23 mouse cellular contexts compared by ENCODE assay signal in genomic region chr19:41436461-41436860, GRCm38 (mm10). TPM values are rescaled to one million over a fixed set of nuclear protein-coding genes. Genes with fewer than 3 reads are reported as not detected.
DNase-seq lines count a peak whose midpoint lies in the region; ATAC-seq and TF ChIP-seq lines count a peak whose summit lies in the region.
"Had no signal": no experiment of that assay in that cellular context is flagged by ENCODE, and none has a peak within 500 bp of the region (broad histone marks: within the 10 kb centered on the region; RNA-seq: fewer than 3 reads in every experiment).

No protein-coding gene starts in this region.

- no peak overlapping the region for H3K4me3 ChIP-seq in heart, embryonic 10.5 days
- H3K4me3 ChIP-seq in midbrain, embryonic 11.5 days (ENCODE audit: low read depth, low read length) = no peak overlapping the region
- no peak overlapping the region for H3K4me3 ChIP-seq in midbrain, embryonic 16.5 days (ENCODE audit: low read depth, low read length)
- H3K4me3 ChIP-seq in ES-Bruce4 (ENCODE audit: low read depth, low read length) = no peak overlapping the region
- H3K4me3 ChIP-seq: embryonic facial prominence, embryonic 15.5 days; erythroblast, embryonic 14.5 days; forebrain, embryonic 10.5 days; hindbrain, embryonic 12.5 days had no signal

- H3K27me3 ChIP-seq in heart, embryonic 10.5 days (ENCODE audit: insufficient read depth, poor library complexity, severe bottlenecking) = peaks cover 11% of the 10 kb centered on the region; the same call in 1 of the 2 replicates
- H3K27me3 ChIP-seq in midbrain, embryonic 11.5 days (ENCODE audit: control insufficient read depth, insufficient read depth, low read length) = peaks cover 4% of the 10 kb centered on the region; the same call in 1 of the 2 replicates
- H3K27me3 ChIP-seq in midbrain, embryonic 16.5 days (ENCODE audit: control insufficient read depth, insufficient read depth, low read depth, low read length) = peaks cover 3% of the 10 kb centered on the region; the same call in 1 of the 2 replicates
- H3K27me3 ChIP-seq in ES-Bruce4 (ENCODE audit: control insufficient read depth, insufficient read depth, low read length, poor library complexity, severe bottlenecking) = no peaks in the 10 kb centered on the region; the same call in none of the 2 replicates

- no peaks in the 10 kb centered on the region for H3K9me3 ChIP-seq in heart, embryonic 10.5 days
- no peaks in the 10 kb centered on the region for H3K9me3 ChIP-seq in midbrain, embryonic 11.5 days (ENCODE audit: control insufficient read depth, low read length)
- H3K9me3 ChIP-seq in midbrain, embryonic 16.5 days (replicated peaks; ENCODE audit: control insufficient read depth, low read length, poor library complexity, severe bottlenecking) = no peaks in the 10 kb centered on the region
- no peaks in the 10 kb centered on the region for H3K9me3 ChIP-seq in ES-Bruce4 (replicated peaks; ENCODE audit: control insufficient read depth, insufficient read depth, low read length, poor library complexity, severe bottlenecking)
- H3K9me3 ChIP-seq: embryonic facial prominence, embryonic 15.5 days; forebrain, embryonic 10.5 days; hindbrain, embryonic 12.5 days had no signal

- TF ChIP-seq POLR2A in ES-Bruce4 (IDR thresholded peaks at IDR 0.05; ENCODE audit: insufficient read depth, low read length) = no peak

- no peak for TF ChIP-seq EP300 in ES-Bruce4 (IDR thresholded peaks at IDR 0.05; ENCODE audit: insufficient read depth, low read depth, low read length)

- DNase-seq in heart, embryonic 10.5 days (ENCODE audit: low spot score) = peak; percentile 45
- no peak for DNase-seq in heart, adult 18-20 months
- peak; percentile 35 for DNase-seq in midbrain, embryonic 11.5 days (ENCODE audit: low spot score, missing footprints)
- DNase-seq in thymus, postnatal 36 days = peak; percentile 9 to 16
- DNase-seq in thymus, postnatal 10 days (ENCODE audit: low spot score in 2 of 2) = no peak
- DNase-seq: adrenal gland, adult 2 months; adrenal gland, postnatal 36 days; cerebellum, adult 2 months; cerebellum, postnatal 14 days; embryo, embryonic 11 days; gastrocnemius, postnatal 10 days; heart, postnatal 10 days; heart, postnatal 4 days had no signal

- no peak for ATAC-seq in midbrain, embryonic 11.5 days (ENCODE audit: low FRiP score)
- no peak for ATAC-seq in midbrain, embryonic 16.5 days
- no peak for ATAC-seq in activated CD4-positive, CD25-positive, alpha-beta regulatory T cell, adult 4 months
- ATAC-seq: forebrain, embryonic 14.5 days; hindbrain, embryonic 16.5 days; inflammation-experienced regulatory T-cells, adult 6 months had no signal

- no peaks in the 10 kb centered on the region for H3K4me1 ChIP-seq in heart, embryonic 10.5 days
- no peaks in the 10 kb centered on the region; the same call in 1 of the 2 replicates for H3K4me1 ChIP-seq in midbrain, embryonic 11.5 days (ENCODE audit: control insufficient read depth, insufficient read depth, low read length)
- no peaks in the 10 kb centered on the region for H3K4me1 ChIP-seq in midbrain, embryonic 16.5 days (ENCODE audit: control insufficient read depth, insufficient read depth, low read length)
- peaks cover 2% of the 10 kb centered on the region for H3K4me1 ChIP-seq in ES-Bruce4 (ENCODE audit: control insufficient read depth, insufficient read depth, low read length)
- H3K4me1 ChIP-seq: embryonic facial prominence, embryonic 15.5 days had no signal

- no peaks in the 10 kb centered on the region for H3K36me3 ChIP-seq in heart, embryonic 10.5 days
- no peaks in the 10 kb centered on the region for H3K36me3 ChIP-seq in midbrain, embryonic 11.5 days (ENCODE audit: control insufficient read depth, insufficient read depth, low read length)
- no peaks in the 10 kb centered on the region for H3K36me3 ChIP-seq in midbrain, embryonic 16.5 days (ENCODE audit: control insufficient read depth, insufficient read depth, low read length)
- no peaks in the 10 kb centered on the region for H3K36me3 ChIP-seq in ES-Bruce4 (ENCODE audit: control insufficient read depth, insufficient read depth, low read length, poor library complexity, severe bottlenecking)
- H3K36me3 ChIP-seq: embryonic facial prominence, embryonic 15.5 days; forebrain, embryonic 10.5 days; hindbrain, embryonic 12.5 days had no signal

- no peak overlapping the region for H3K9ac ChIP-seq in midbrain, embryonic 11.5 days (ENCODE audit: low read length)
- no peak overlapping the region for H3K9ac ChIP-seq in midbrain, embryonic 16.5 days (ENCODE audit: low read depth, low read length)
- no peak overlapping the region for H3K9ac ChIP-seq in ES-Bruce4 (ENCODE audit: low read depth, poor library complexity, severe bottlenecking)
- H3K9ac ChIP-seq: embryonic facial prominence, embryonic 15.5 days; hindbrain, embryonic 12.5 days had no signal

- no peak overlapping the region for H3K4me2 ChIP-seq in midbrain, embryonic 11.5 days
- no peak overlapping the region for H3K4me2 ChIP-seq in midbrain, embryonic 16.5 days (ENCODE audit: low read length)
- H3K4me2 ChIP-seq: embryonic facial prominence, embryonic 15.5 days; hindbrain, embryonic 12.5 days had no signal

- H3K27ac ChIP-seq in heart, embryonic 10.5 days = no peak overlapping the region
- H3K27ac ChIP-seq in midbrain, embryonic 11.5 days (ENCODE audit: low read depth, low read length) = no peak overlapping the region
- H3K27ac ChIP-seq in midbrain, embryonic 16.5 days (ENCODE audit: low read length) = no peak overlapping the region
- H3K27ac ChIP-seq in ES-Bruce4 (ENCODE audit: insufficient read depth, low read length) = no peak overlapping the region
- H3K27ac ChIP-seq: embryonic facial prominence, embryonic 15.5 days; forebrain, embryonic 10.5 days; hindbrain, embryonic 12.5 days had no signal

- WGBS in heart, embryonic 10.5 days = 86% methylated on average over 9 of the region's 9 CpGs
- 88% methylated on average over 9 of the region's 9 CpGs for WGBS in midbrain, embryonic 11.5 days
- WGBS in midbrain, embryonic 16.5 days = 97% methylated on average over 9 of the region's 9 CpGs

- peak; percentile 17 for TF ChIP-seq CTCF in ES-Bruce4 (IDR thresholded peaks at IDR 0.05; ENCODE audit: low read depth, low read length)

RNA-seq across cellular contexts. Expression of gene Lcor, which starts 46.0 kb away (rescaled TPM):
- 12.4 and 12.5 TPM in 2 replicates for polyA plus RNA-seq in heart, embryonic 10.5 days (2016; fragmentation: Nextera tagmentation; extraction: Ambion mirVana)
- total RNA-seq in heart, adult 18-20 months (2021) = 10 to 100 TPM; 12.2 to 12.4 TPM
- polyA plus RNA-seq in midbrain, embryonic 11.5 days (2014; fragmentation: Nextera tagmentation; extraction: Ambion mirVana) = 31.3 and 34.1 TPM in 2 replicates
- polyA plus RNA-seq in midbrain, embryonic 16.5 days (2015; fragmentation: Nextera tagmentation; extraction: Ambion mirVana) = 13.9 and 20.7 TPM in 2 replicates
- polyA plus RNA-seq in ES-Bruce4 (2011; ENCODE audit: insufficient read depth, insufficient read length, low read depth, missing spikeins) = 13.4 and 15.6 TPM in 2 replicates
- polyA plus RNA-seq in activated CD4-positive, CD25-positive, alpha-beta regulatory T cell, adult 4 months (2017; shearing (Covaris generic)) = 10 to 100 TPM; 13.2 to 15.6 TPM

RNA-seq across cellular contexts. Expression of gene Pik3ap1, which starts 51.6 kb away (rescaled TPM):
- 0.83 and 1.1 TPM in 2 replicates for polyA plus RNA-seq in heart, embryonic 10.5 days (2016; fragmentation: Nextera tagmentation; extraction: Ambion mirVana)
- 1 to 10 TPM; 1.0 to 2.5 TPM for total RNA-seq in heart, adult 18-20 months (2021)
- 3.4 and 4.6 TPM in 2 replicates for polyA plus RNA-seq in midbrain, embryonic 11.5 days (2014; fragmentation: Nextera tagmentation; extraction: Ambion mirVana)
- 1.9 and 2.0 TPM in 2 replicates for polyA plus RNA-seq in midbrain, embryonic 16.5 days (2015; fragmentation: Nextera tagmentation; extraction: Ambion mirVana)
- 0.16 and 0.38 TPM in 2 replicates for polyA plus RNA-seq in ES-Bruce4 (2011; ENCODE audit: insufficient read depth, insufficient read length, low read depth, missing spikeins)
- 1 to 10 TPM; 1.6 to 2.7 TPM for polyA plus RNA-seq in activated CD4-positive, CD25-positive, alpha-beta regulatory T cell, adult 4 months (2017; shearing (Covaris generic))

Comparison
In these comparisons a context has a peak if more than half of its experiments do, and no peak if none do; other contexts are left out.
1. DNase-seq: peak in heart, embryonic 10.5 days (single experiment), midbrain, embryonic 11.5 days (single experiment) and thymus, postnatal 36 days (2 of 2); none in heart, adult 18-20 months (0 of 2) and thymus, postnatal 10 days (0 of 2).